32 mouse cellular contexts compared by ENCODE assay signal in the genomic region with DNA sequence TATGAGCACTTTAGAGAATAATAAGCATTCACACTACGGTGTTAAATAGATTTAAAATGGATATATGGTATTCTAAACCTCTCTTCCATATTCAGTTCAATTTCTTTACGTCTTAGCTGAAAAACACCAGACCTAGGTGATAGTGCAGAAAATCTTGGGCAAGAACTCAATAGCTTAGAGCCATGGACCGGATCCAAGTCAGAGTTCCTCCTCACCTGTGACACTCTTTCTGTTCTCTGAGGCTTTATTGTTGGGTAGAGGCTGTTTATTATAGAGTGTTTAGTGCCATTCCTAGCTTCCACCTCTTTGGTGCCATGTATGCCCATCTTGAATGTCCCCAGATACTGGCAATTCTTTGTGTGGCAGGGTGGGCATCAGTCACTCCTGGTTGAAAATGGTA. TPM values are rescaled to one million over a fixed set of nuclear protein-coding genes. Genes with fewer than 3 reads are reported as not detected.
"Had no signal": no experiment of that assay in that cellular context is flagged by ENCODE, and none has a peak within 500 bp of the region (broad histone marks: within the 10 kb centered on the region; RNA-seq: fewer than 3 reads in every experiment).

No protein-coding gene starts in this region.

- H3K4me2 ChIP-seq: limb, embryonic 12.5 days; limb, embryonic 13.5 days; limb, embryonic 15.5 days; liver, embryonic 11.5 days; liver, embryonic 12.5 days; liver, embryonic 13.5 days; liver, embryonic 15.5 days; lung, embryonic 14.5 days; lung, embryonic 15.5 days; midbrain, embryonic 12.5 days; midbrain, embryonic 15.5 days; neural tube, embryonic 12.5 days had no signal

- DNase-seq: left cerebral cortex, postnatal 4 days; liver; liver, embryonic 13.5 days; liver, postnatal 0 days; lung, adult 18-20 months; lung, adult 2 months; lung, embryonic 14.5 days; lung, postnatal 10 days; lung, postnatal 14 days; lung, postnatal 36 days; lung, postnatal 4 days; midbrain, embryonic 14.5 days had no signal

- H3K4me1 ChIP-seq: limb, embryonic 13.5 days; limb, embryonic 15.5 days; liver, embryonic 12.5 days; liver, embryonic 13.5 days; liver, embryonic 15.5 days; lung, embryonic 15.5 days; megakaryocyte, embryonic 14.5 days; midbrain, embryonic 10.5 days; midbrain, embryonic 12.5 days; midbrain, embryonic 15.5 days; neural tube, embryonic 12.5 days had no signal

- H3K27ac ChIP-seq: limb, embryonic 10.5 days; limb, embryonic 12.5 days; limb, embryonic 13.5 days; limb, embryonic 15.5 days; liver, embryonic 12.5 days; liver, embryonic 13.5 days; liver, embryonic 14.5 days; liver, embryonic 15.5 days; lung, embryonic 15.5 days; macrophage; midbrain, embryonic 10.5 days; midbrain, embryonic 12.5 days; midbrain, embryonic 15.5 days; neural tube, embryonic 12.5 days had no signal

- ATAC-seq: liver, embryonic 12.5 days; liver, postnatal 0 days; lung, postnatal 0 days; midbrain, embryonic 15.5 days; midbrain, embryonic 16.5 days had no signal

- H3K9ac ChIP-seq: limb, embryonic 12.5 days; limb, embryonic 13.5 days; limb, embryonic 15.5 days; liver, embryonic 12.5 days; liver, embryonic 13.5 days; liver, embryonic 14.5 days; liver, embryonic 15.5 days; liver, postnatal 0 days; lung, embryonic 14.5 days; lung, embryonic 15.5 days; midbrain, embryonic 12.5 days; midbrain, embryonic 15.5 days; neural tube, embryonic 12.5 days had no signal

- H3K9me3 ChIP-seq: limb, embryonic 10.5 days; limb, embryonic 12.5 days; limb, embryonic 13.5 days; limb, embryonic 15.5 days; liver, embryonic 12.5 days; liver, embryonic 13.5 days; liver, embryonic 15.5 days; lung, embryonic 15.5 days; midbrain, embryonic 10.5 days; midbrain, embryonic 12.5 days; midbrain, embryonic 15.5 days; neural tube, embryonic 12.5 days had no signal

- H3K36me3 ChIP-seq: limb, embryonic 10.5 days; limb, embryonic 12.5 days; limb, embryonic 13.5 days; limb, embryonic 15.5 days; liver, embryonic 12.5 days; liver, embryonic 13.5 days; liver, embryonic 15.5 days; lung, embryonic 15.5 days; midbrain, embryonic 10.5 days; midbrain, embryonic 12.5 days; midbrain, embryonic 15.5 days; neural tube, embryonic 12.5 days had no signal

- H3K27me3 ChIP-seq: limb, embryonic 12.5 days; limb, embryonic 13.5 days; limb, embryonic 15.5 days; liver, embryonic 12.5 days; liver, embryonic 13.5 days; liver, embryonic 15.5 days; lung, embryonic 15.5 days; megakaryocyte, embryonic 14.5 days; midbrain, embryonic 12.5 days; midbrain, embryonic 15.5 days; neural tube, embryonic 12.5 days had no signal

- H3K4me3 ChIP-seq: limb, embryonic 10.5 days; limb, embryonic 12.5 days; limb, embryonic 13.5 days; limb, embryonic 15.5 days; liver, embryonic 12.5 days; liver, embryonic 13.5 days; liver, embryonic 15.5 days; lung, embryonic 15.5 days; megakaryocyte, embryonic 14.5 days; midbrain, embryonic 10.5 days; midbrain, embryonic 12.5 days; midbrain, embryonic 15.5 days; myocyte; neural tube, embryonic 12.5 days had no signal

RNA-seq across cellular contexts. Expression of gene Macc1, which starts 49.6 kb away (rescaled TPM):
- polyA plus RNA-seq: liver, adult 2 months; liver, embryonic 13.5 days; macrophage; midbrain, embryonic 14.5 days; midbrain, postnatal 0 days had no signal
